In the genomic region with DNA sequence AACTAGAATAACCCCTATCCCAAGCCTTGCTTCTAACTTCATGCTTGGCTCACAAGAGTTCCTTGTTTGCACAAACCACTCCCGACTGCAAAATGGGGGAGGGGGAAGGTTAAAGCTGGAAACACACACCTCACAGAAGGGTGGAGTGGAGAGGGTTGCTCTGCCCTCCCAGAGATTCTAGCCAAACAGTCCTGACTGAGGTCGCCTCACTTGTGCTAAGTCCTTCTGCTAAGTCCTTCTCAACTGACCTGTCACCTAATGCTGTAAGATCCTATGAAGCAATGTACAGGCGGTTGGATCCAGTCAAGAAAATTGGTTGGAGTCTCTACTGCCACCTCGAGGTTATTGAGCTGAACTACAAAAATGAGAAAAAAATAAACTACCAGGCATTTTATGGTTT, we compare ENCODE assay signal across 9 mouse cellular contexts. TPM values are rescaled to one million over a fixed set of nuclear protein-coding genes. Genes with fewer than 3 reads are reported as not detected.
DNase-seq lines count a peak whose midpoint lies in the region; ATAC-seq lines count a peak whose summit lies in the region.
"Had no signal": no experiment of that assay in that cellular context is flagged by ENCODE, and none has a peak within 500 bp of the region (broad histone marks: within the 10 kb centered on the region; RNA-seq: fewer than 3 reads in every experiment).

No protein-coding gene starts in this region.

- H3K27ac ChIP-seq in forebrain, embryonic 12.5 days, result no peak overlapping the region

- no peaks in the 10 kb centered on the region for H3K36me3 ChIP-seq in forebrain, embryonic 12.5 days (replicated peaks)
- H3K36me3 ChIP-seq: limb, embryonic 12.5 days had no signal

- H3K27me3 ChIP-seq in forebrain, embryonic 12.5 days, result peaks cover 4% of the 10 kb centered on the region; the same call in 1 of the 2 replicates
- H3K27me3 ChIP-seq: limb, embryonic 12.5 days had no signal

- DNase-seq in cerebellum, postnatal 14 days, result peak; percentile 26 to 46
- DNase-seq in cerebellum, adult 9-11 months, result no peak
- peak; percentile 15 to 46 for DNase-seq in spleen, postnatal 36 days (ENCODE audit: low spot score in 2 of 2)
- DNase-seq in spleen, postnatal 14 days (ENCODE audit: low spot score in 2 of 2), result no peak
- DNase-seq in lung, postnatal 25 days (ENCODE audit: low spot score), result peak; percentile 72
- DNase-seq in yolk sac, embryonic 10.5 days (ENCODE audit: low spot score), result peak; percentile 83

- WGBS in forebrain, embryonic 12.5 days, result 27% methylated on average over 4 of the region's 4 CpGs

- no peaks in the 10 kb centered on the region for H3K9me3 ChIP-seq in forebrain, embryonic 12.5 days
- H3K9me3 ChIP-seq: limb, embryonic 12.5 days had no signal

- peak; percentile 77 for ATAC-seq in granulocyte monocyte progenitor cell, adult 5-6 weeks (replicated peaks; ENCODE audit: poor library complexity, severe bottlenecking)
- ATAC-seq in forebrain, embryonic 12.5 days (ENCODE audit: low FRiP score), result no peak

- no peak overlapping the region for H3K4me3 ChIP-seq in forebrain, embryonic 12.5 days (replicated peaks)
- H3K4me3 ChIP-seq: limb, embryonic 12.5 days had no signal

- H3K9ac ChIP-seq in forebrain, embryonic 12.5 days, result no peak overlapping the region
- H3K9ac ChIP-seq: limb, embryonic 12.5 days had no signal

- 0 out of 2 replicates have a peak, but pooled peaks cover 3% of the 10 kb centered on the region for H3K4me1 ChIP-seq in forebrain, embryonic 12.5 days

- no peak overlapping the region for H3K4me2 ChIP-seq in forebrain, embryonic 12.5 days
- H3K4me2 ChIP-seq: limb, embryonic 12.5 days had no signal

RNA-seq across cellular contexts. Expression of a gene that starts 52.9 kb away (rescaled TPM):
- 13.6 and 13.7 TPM in 2 replicates for total RNA-seq in granulocyte monocyte progenitor cell, adult 5-6 weeks (2014; fragmentation: Nextera tagmentation)
- total RNA-seq in granulocyte monocyte progenitor cell, adult 5-6 weeks (2017), result 10.3 and 11.7 TPM in 2 replicates
- 5.3 and 6.8 TPM in 2 replicates for polyA plus RNA-seq in forebrain, embryonic 12.5 days (2016; fragmentation: Nextera tagmentation; extraction: Ambion mirVana)

Comparison
In these comparisons a context has a peak if more than half of its experiments do, and no peak if none do; other contexts are left out.
1. DNase-seq: peak in cerebellum, postnatal 14 days (2 of 2), spleen, postnatal 36 days (2 of 2), lung, postnatal 25 days (single experiment) and yolk sac, embryonic 10.5 days (single experiment); none in cerebellum, adult 9-11 months (single experiment) and spleen, postnatal 14 days (0 of 2).